Mouse (Mus musculus): ENCODE data around the gene Rln3.
"Not testable (repeated sequence)": the region's sequence is repeated elsewhere in the genome, so short reads cannot be mapped to it uniquely, and the experiment has no call there.

Rln3 gene

GRCm38 (mm10) chr8:84015833-84016232 lies 29.0 kb downstream of the Rln3 start:
- no peak for DNase-seq

DNA sequence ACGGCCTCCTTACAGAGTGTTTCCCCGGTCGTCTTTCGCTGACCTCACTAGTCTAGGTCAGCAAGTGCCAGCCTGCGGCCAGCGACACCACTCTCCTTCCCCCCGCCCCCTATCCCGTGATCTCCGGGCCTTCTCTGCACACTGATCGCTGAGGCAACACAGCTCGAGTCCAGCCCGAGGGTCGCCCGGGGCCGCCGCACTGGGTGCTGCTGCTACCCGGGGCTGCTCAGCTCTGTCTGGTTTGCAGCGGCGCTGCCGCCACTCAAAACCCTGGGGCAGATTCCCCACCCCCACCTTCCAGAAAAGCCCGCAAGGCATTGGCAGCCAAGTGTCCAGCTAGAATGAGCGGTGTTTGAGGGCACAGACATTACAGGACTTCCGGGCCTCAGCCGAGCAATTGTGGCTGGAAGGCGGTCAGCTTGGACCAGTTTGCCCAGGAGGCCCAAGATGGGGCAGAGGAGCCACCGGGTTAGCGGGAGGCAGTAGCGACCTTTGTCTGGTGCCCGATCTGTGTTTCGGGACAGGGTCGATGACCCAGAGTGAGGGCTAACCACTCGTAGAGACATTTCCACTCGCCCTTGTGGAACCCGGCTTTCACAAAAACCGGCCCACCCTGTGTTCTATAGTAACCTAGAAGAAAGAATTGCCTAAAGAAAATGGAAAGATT lies 32.2 kb downstream of the Rln3 start:
- DNase-seq = peak; percentile 58

GRCm38 (mm10) chr8:84011705-84012498 lies 32.9 kb downstream of the Rln3 start, which contains the start of gene 2210011C24Rik:
Gene 2210011C24Rik, minus strand, starts transcription at chr8:84012171.
- peak; percentile 84 for DNase-seq

DNA sequence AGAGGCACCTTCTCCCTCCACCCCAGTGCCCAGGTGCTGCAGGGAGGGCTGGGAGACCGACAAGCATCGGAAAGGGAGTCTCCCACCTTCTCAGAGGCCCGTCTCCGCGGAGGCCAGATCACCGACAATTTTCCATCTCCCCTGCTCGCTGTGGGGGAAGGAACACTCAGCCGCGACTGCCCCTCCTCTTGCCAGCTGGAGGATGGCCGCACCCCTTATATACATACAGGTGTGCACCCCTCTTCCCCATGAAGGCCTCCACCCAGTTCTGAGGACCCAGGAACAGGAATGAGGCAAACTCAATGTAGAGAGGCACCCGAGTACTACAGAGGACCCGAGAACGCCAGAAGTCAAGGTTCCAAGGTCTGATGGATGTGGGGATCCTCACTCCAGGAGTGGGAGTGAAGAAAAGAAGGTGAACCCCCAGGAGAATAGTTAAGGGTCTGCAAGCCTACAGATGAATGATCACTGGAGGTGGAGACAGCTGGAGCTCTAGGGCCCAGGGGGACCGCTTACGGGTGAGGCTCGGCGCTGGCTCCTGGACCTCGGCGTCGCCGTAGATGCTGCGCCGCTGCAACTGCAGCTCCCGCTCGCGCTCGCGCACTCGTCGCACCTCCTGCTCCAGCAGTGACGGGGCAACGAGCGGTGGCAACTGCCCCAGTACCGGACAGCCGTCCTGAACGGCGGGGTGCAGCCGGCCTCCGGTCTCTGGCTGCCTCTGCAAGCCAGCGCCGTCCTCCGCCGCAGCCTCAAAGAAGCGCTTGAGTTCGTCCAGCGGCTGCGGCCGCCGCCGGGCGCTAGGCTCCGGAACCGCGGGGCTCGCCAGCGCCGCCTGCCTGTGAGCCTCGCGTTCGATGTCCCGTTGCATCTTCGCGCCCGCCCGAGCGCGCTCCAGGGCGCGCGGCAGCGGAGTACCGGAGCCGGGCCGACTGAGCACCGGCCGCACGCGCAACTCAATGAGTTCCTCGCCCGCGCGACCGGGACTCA lies 33.9 kb downstream of the Rln3 start:
- DNase-seq = peak; percentile 88

- peak; percentile 93 for DNase-seq
Observed at GRCm38 (mm10) chr8:84009876-84010275, 34.9 kb downstream of the Rln3 start.

GRCm38 (mm10) chr8:84008362-84008761 lies 36.4 kb downstream of the Rln3 start:
- DNase-seq = no peak

DNA sequence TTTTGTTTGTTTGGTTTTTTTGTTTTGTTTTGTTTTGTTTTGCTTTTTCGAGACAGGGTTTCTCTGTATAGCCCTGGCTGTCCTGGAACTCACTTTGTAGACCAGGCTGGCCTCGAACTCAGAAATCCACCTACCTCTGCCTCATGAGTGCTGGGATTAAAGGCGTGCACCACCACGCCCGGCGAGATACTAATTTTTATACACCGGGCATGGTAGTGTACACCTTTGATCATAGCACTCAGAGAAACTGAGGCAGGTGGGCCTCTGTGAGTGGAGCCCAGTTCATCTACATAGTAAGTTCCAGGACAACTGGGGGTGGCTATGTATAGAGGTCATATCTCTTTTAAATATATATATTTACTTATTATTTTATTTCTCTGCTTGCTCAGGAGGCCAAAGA lies 39.3 kb downstream of the Rln3 start:
- DNase-seq = not testable (repeated sequence)

GRCm38 (mm10) chr8:84004533-84005201 lies 40.1 kb downstream of the Rln3 start:
- DNase-seq = peak; percentile 96

DNA sequence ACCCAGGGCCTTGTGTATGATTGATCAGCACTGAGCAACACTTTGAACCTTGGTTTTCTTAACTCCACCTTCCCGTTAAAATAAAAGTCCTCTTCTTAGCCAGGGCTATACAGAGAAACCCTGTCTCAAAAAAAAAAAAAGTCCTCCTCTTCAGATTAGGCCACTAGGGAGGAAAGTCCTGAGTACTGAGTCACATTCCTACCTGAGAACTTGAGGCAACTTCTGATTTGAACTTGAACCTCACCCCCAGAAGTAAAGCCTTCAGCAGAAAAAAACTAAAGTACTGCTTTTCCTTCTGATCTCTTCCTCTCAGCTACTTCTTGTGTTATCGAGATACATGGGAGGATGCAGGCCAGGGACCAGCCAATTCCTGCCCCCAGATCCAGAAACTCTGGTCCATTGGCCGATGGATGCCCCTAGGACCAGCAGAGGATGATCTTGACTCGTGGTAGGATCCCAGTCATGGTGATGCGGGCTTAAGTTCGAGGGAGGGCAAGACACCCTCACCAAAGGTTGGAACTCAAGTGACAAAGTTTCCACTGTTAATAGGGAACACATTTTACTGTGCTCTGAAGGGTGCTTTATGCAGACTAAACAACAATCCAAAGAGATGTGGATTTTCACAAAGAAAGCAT lies 41.1 kb downstream of the Rln3 start:
- no peak for DNase-seq

GRCm38 (mm10) chr8:84002957-84003611 lies 41.7 kb downstream of the Rln3 start:
- peak; percentile 46 for DNase-seq

DNA sequence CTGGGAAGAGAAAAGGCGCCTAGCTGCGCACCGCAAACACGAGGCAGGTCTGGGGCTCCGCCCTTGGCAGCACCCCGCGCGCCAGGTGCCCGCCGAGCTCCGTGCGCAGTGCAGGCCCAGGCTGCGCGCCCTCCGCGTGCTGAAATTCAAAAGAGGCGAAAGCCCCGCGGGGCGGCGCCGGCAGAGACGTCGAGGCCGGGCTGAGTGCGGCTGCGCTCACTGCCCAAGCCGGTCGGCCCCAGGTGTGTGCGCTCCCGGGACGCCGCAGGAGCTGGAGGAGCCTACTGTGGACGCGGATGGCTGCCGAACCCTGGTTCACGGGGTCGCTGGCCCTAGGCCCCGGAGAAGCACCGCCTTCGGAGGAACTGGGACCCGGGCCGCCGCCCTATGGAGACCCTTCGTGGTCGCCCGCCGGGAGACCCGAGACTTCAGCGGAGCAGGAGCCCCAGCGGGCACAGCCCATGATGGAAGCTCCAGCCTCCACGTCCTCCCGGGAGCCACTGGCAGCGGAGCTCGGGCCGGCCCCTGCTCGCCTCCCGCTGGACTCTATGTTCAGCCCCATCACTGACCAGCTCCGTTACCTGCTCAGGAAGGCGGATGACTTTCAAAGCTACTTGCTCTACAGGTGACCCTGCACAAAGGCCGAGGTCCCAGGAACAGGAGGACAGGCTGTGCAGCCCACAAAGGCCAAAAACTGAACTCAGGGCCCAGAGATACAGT lies 43.4 kb downstream of the Rln3 start, which contains the start of gene 1700067K01Rik:
Gene 1700067K01Rik, plus strand, starts transcription at position 222 of the 720 bp plus-strand sequence.
- DNase-seq = no peak

DNA sequence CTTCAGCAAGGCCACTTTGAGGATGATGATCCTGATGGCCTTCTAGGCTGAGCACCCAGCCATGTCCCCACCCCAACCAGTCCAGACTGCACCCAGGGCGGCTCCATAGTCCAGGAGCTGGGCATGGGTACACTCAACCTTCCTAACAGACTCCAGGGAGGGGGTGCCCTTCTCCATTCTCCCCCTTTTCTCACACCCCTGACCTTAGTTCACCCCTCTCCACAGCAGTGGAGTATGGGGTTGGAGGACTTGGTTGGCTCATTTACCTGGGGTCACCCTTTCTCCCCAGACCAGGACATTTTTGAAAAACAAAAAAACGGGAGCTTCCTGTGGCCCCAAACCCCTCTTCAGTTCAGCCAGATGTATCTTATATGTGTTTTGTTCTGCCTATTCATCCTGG lies 45.0 kb downstream of the Rln3 start:
- DNase-seq = no peak

- DNase-seq = no peak
Observed at GRCm38 (mm10) chr8:83999057-83999705, 45.6 kb downstream of the Rln3 start.

DNA sequence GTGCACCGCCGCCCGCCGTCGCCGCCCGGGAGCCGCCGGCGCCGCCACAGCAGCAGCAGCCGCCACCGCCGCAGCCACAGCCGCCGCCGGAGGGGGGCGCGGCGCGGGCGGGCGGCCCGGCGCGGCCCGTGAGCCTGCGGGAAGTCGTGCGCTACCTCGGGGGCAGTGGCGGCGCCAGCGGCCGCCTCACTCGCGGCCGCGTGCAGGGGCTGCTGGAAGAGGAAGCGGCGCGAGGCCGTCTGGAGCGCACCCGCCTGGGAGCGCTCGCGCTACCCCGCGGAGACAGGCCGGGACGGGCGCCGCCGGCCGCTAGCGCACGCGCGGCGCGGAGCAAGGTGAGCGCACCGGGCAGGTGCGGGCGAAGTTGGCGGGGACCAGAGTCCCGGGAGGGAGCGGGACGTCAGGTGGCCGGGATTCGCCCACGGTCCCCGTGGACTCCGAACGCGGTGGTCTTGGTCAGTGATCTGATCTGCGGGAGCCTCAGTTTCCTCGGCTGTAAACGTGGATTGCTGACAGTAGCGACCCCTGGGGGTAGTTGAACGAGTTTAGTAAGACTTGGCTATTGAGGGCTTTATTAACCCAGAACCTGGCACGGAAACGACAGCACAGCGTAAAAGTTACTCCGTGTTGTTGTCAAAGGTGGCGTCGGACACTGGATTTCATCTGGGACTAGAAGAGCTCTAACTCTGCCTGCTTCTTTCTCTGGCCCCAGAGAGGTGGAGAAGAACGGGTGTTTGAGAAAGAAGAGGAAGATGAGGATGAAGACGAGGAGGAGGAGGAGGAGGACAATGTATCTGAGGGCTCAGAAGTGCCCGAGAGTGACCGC lies 46.4 kb downstream of the Rln3 start:
- peak; percentile 73 for DNase-seq

DNA sequence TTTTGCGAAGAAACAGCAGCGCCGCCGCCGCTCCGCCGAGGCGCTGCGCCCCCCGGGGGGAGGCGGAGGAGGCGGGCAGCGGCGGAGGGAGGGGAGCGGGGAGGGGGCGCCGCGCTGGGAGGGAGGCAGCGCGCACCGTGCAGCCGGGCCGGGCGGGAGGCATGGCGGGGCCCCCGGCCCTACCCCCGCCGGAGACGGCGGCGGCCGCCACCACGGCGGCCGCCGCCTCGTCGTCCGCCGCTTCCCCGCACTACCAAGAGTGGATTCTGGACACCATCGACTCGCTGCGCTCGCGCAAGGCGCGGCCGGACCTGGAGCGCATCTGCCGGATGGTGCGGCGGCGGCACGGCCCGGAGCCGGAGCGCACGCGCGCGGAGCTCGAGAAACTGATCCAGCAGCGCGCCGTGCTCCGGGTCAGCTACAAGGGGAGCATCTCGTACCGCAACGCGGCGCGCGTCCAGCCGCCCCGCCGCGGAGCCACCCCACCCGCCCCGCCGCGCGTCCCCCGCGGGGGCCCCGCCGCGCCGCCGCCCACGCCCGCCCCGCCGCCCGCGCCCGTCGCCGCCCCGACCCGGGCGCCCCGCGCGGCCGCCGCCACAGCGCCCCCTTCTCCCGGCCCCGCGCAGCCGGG lies 47.2 kb downstream of the Rln3 start, which contains the start of gene Samd1:
Gene Samd1, plus strand, starts transcription at position 162 of the 631 bp plus-strand sequence.
- DNase-seq = peak; percentile 64

- DNase-seq = peak; percentile 88
Observed at GRCm38 (mm10) chr8:83996567-83997505, 48.0 kb downstream of the Rln3 start.

DNA sequence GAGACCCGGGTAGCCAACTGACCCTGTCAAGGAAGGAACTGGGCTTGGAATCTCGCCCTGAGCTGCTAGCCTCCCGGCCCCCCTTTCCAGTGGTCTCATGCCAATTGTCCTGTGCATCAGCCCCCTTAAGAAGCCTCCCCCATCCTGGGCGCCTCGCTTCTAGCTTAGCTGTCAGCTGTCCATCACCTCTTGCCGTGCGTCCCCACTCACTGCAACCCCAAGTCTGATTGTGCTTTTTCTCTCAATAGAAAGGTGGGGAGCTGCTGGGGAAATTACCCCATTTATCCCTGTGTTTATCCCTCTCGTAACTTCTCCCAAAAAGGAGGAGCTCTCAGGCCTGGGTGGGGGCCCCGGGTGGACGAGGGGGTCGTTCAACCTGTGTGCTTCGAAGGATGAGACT lies 48.8 kb downstream of the Rln3 start:
- no peak for DNase-seq
